Comparison of ENCODE assay signal across 19 mouse cellular contexts in the genomic region with DNA sequence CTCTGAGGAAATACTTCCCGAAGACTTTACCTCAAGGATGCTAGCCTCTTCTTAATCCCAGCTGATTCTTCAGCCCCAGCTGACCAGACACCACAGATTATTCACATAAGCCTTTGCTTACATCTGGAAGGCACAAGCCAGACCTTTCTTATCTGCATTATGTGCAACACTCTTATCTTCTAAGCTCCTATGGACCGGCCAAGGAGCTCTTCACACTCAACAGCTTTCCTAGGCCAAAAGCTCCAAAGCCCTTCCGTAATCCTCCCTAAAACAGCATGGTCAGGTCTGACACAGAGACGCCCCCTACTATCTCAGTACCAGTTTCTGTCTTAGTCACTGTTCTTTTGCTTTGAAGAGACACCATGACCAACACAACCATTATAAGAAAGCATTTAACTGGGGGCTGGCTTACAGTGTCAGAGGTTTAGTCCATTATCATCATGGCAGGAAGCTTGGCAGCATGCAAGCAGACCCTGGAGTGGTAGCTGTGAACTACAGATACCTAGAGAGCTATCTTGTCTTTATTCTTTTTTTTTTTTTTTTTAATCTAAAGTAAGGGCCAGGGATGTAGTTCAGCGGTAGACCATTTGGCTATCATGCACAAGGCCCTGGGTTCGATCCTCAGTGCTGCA. TPM values are rescaled to one million over a fixed set of nuclear protein-coding genes. Genes with fewer than 3 reads are reported as not detected.
A peak's percentile ranks its signal among the peaks of the same experiment; 100 is the strongest.
DNase-seq lines count a peak whose midpoint lies in the region; ATAC-seq and TF ChIP-seq lines count a peak whose summit lies in the region.
"Had no signal": no experiment of that assay in that cellular context is flagged by ENCODE, and none has a peak within 500 bp of the region (broad histone marks: within the 10 kb centered on the region; RNA-seq: fewer than 3 reads in every experiment).

No protein-coding gene starts in this region.

- H3K36me3 ChIP-seq in G1E (replicated peaks): no peaks in the 10 kb centered on the region
- no peaks in the 10 kb centered on the region for H3K36me3 ChIP-seq in liver, embryonic 16.5 days (ENCODE audit: control insufficient read depth, insufficient read depth)
- H3K36me3 ChIP-seq in kidney, embryonic 15.5 days: no peaks in the 10 kb centered on the region
- H3K36me3 ChIP-seq: embryonic facial prominence, embryonic 10.5 days; hindbrain, embryonic 10.5 days; midbrain, embryonic 13.5 days; neural tube, embryonic 13.5 days had no signal

- peak; percentile 12; the same call in 1 of the 2 replicates for ATAC-seq in G1E (ENCODE audit: extremely low read depth, insufficient number of reproducible peaks, low FRiP score, poor library complexity, severe bottlenecking)
- ATAC-seq in erythroid progenitor cell, adult 5-6 weeks (replicated peaks; ENCODE audit: low FRiP score, poor library complexity, severe bottlenecking): peak; percentile 35
- ATAC-seq in liver, embryonic 16.5 days (ENCODE audit: low read depth): peak; percentile 20; the same call in 1 of the 2 replicates
- ATAC-seq in kidney, embryonic 15.5 days (replicated peaks; ENCODE audit: low FRiP score): no peak
- ATAC-seq: forebrain, embryonic 13.5 days; midbrain, embryonic 13.5 days had no signal

- H3K4me1 ChIP-seq in G1E (ENCODE audit: insufficient read depth, low read depth, low read length): peaks cover 77% of the 10 kb centered on the region
- H3K4me1 ChIP-seq in liver, embryonic 16.5 days (ENCODE audit: control insufficient read depth, low read depth, low read length): peaks cover 29% of the 10 kb centered on the region
- H3K4me1 ChIP-seq in kidney, embryonic 15.5 days: no peaks in the 10 kb centered on the region
- H3K4me1 ChIP-seq: embryonic facial prominence, embryonic 10.5 days; forebrain, embryonic 13.5 days; hindbrain, embryonic 10.5 days; midbrain, embryonic 13.5 days; neural tube, embryonic 13.5 days had no signal

- intact Hi-C loops in left cerebral cortex, postnatal 10 days (cut with DNase I): no loop called here

- H3K4me2 ChIP-seq in liver, embryonic 16.5 days (ENCODE audit: low read depth, low read length): peak overlapping the region; percentile 18; the same call in 1 of the 2 replicates
- H3K4me2 ChIP-seq in kidney, embryonic 15.5 days: no peak overlapping the region
- H3K4me2 ChIP-seq: forebrain, embryonic 13.5 days; midbrain, embryonic 13.5 days; neural tube, embryonic 13.5 days had no signal

- no peaks in the 10 kb centered on the region for H3K9me3 ChIP-seq in G1E (replicated peaks)
- no peaks in the 10 kb centered on the region for H3K9me3 ChIP-seq in liver, embryonic 16.5 days (replicated peaks; ENCODE audit: control insufficient read depth, low read length)
- H3K9me3 ChIP-seq in kidney, embryonic 15.5 days (replicated peaks): no peaks in the 10 kb centered on the region
- H3K9me3 ChIP-seq: embryonic facial prominence, embryonic 10.5 days; forebrain, embryonic 13.5 days; hindbrain, embryonic 10.5 days; midbrain, embryonic 13.5 days; neural tube, embryonic 13.5 days had no signal

- no peak overlapping the region for H3K4me3 ChIP-seq in G1E (ENCODE audit: low read depth, low read length)
- H3K4me3 ChIP-seq in liver, embryonic 16.5 days (ENCODE audit: low read depth, low read length): no peak overlapping the region
- no peak overlapping the region for H3K4me3 ChIP-seq in kidney, embryonic 15.5 days (replicated peaks)
- H3K4me3 ChIP-seq: embryonic facial prominence, embryonic 10.5 days; forebrain, embryonic 13.5 days; hindbrain, embryonic 10.5 days; midbrain, embryonic 13.5 days; neural tube, embryonic 13.5 days had no signal

- no peak for TF ChIP-seq CTCF in G1E (IDR thresholded peaks at IDR 0.05; ENCODE audit: low read depth, low read length)

- H3K27me3 ChIP-seq in G1E (ENCODE audit: insufficient read depth, low read length): no peaks in the 10 kb centered on the region
- no peaks in the 10 kb centered on the region for H3K27me3 ChIP-seq in liver, embryonic 16.5 days (ENCODE audit: control insufficient read depth, insufficient read depth, low read depth, low read length)
- H3K27me3 ChIP-seq in kidney, embryonic 15.5 days: peaks cover 9% of the 10 kb centered on the region
- H3K27me3 ChIP-seq: forebrain, embryonic 13.5 days; midbrain, embryonic 13.5 days; neural tube, embryonic 13.5 days had no signal

- peak overlapping the region; percentile 58 for H3K27ac ChIP-seq in liver, embryonic 16.5 days (ENCODE audit: low read length)
- H3K27ac ChIP-seq in kidney, embryonic 15.5 days: no peak overlapping the region
- H3K27ac ChIP-seq: embryonic facial prominence, embryonic 10.5 days; forebrain, embryonic 13.5 days; hindbrain, embryonic 10.5 days; midbrain, embryonic 13.5 days; neural tube, embryonic 13.5 days had no signal

- WGBS in liver, embryonic 16.5 days (ENCODE audit: insufficient replicate concordance): 29% methylated on average over 6 of the region's 6 CpGs
- WGBS in kidney, embryonic 15.5 days: 91% methylated on average over 6 of the region's 6 CpGs

- DNase-seq in 416B (ENCODE audit: low read depth) (peak; percentile 30), G1E (ENCODE audit: low spot score) (no peak)
- no peak for DNase-seq in left cerebral cortex, postnatal 10 days (ENCODE audit: extremely low spot score in 1 of 2, low spot score in 2 of 2)
- no peak for DNase-seq in kidney, adult 11 months
- DNase-seq: adrenal gland, postnatal 36 days; cerebellum, adult 2 months; gastrocnemius, postnatal 25 days; kidney, adult 2 months; kidney, postnatal 14 days; left cerebral cortex, postnatal 4 days; right cerebral cortex, adult 18-20 months had no signal

- H3K9ac ChIP-seq in liver, embryonic 16.5 days (ENCODE audit: low read depth, low read length): no peak overlapping the region
- no peak overlapping the region for H3K9ac ChIP-seq in kidney, embryonic 15.5 days
- H3K9ac ChIP-seq: forebrain, embryonic 13.5 days; midbrain, embryonic 13.5 days; neural tube, embryonic 13.5 days had no signal

RNA-seq across cellular contexts. Expression of gene Ccnj, which starts 13.1 kb away (rescaled TPM):
- total RNA-seq in G1E (2014; fragmentation: Nextera tagmentation) (9.5 and 15.0 TPM in 2 replicates), G1E (2017) (13.6 and 14.7 TPM in 2 replicates)
- polyA plus RNA-seq in G1E (2012): 3.4 and 4.1 TPM in 2 replicates
- 0.36 and 1.3 TPM in 2 replicates for total RNA-seq in erythroid progenitor cell, adult 5-6 weeks (2015; ENCODE audit: low replicate concordance)
- 0.15 and 1.9 TPM in 2 replicates for total RNA-seq in erythroid progenitor cell, adult 5-6 weeks (2017; ENCODE audit: low replicate concordance)
- 2.6 TPM in 2 replicates for polyA plus RNA-seq in liver, embryonic 16.5 days (2015; fragmentation: Nextera tagmentation; extraction: Ambion mirVana)
- 1 to 10 TPM; 7.4 to 8.6 TPM for total RNA-seq in left cerebral cortex, postnatal 10 days (2021)
- polyA plus RNA-seq in kidney, embryonic 15.5 days (2015; fragmentation: Nextera tagmentation; extraction: Ambion mirVana): 15.5 and 16.3 TPM in 2 replicates
